Mouse (Mus musculus) retina, postnatal 1 day (tissue): Measurements from ENCODE around the gene Nos2.
"Not testable (repeated sequence)": the region's sequence is repeated elsewhere in the genome, so short reads cannot be mapped to it uniquely, and the experiment has no call there.

Experiments
- DNase-seq: peaks from one replicate; pipeline ENCODE4 v3.0.0-alpha.2; 2012

The Nos2 gene

DNA sequence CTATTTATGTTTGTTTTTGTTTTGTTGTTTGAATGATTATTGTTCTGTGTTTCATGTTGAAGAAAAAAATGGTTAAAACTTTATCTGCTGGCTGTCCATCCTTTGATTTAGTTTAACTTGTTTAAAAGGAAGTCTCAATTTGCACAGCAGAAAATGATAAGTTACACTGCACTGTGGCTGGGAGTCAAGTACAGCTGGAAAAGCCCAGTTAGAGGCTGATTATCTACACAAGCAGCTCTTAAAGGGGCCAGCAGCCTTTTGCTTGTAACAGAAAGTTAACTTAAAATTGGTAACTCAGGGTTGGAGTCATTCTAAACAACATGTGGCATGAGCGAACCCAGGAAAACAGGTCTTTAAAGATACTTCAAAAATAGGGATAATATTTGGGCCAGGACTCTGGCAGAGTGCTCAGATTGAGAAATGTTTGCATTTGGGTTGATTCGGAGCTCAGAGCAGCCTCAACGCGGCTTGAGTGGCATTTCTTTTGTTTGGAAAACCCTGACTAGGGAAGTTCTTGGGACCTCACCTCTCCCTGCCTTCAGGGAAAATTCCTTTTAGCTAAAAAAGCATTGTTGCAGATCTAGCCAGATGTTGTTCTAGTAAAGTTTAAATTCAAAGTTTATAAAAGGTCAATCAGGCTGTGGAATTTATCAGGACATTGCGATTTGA, 70.4 kb downstream of the Nos2 start:
- not testable (repeated sequence) for DNase-seq

DNA sequence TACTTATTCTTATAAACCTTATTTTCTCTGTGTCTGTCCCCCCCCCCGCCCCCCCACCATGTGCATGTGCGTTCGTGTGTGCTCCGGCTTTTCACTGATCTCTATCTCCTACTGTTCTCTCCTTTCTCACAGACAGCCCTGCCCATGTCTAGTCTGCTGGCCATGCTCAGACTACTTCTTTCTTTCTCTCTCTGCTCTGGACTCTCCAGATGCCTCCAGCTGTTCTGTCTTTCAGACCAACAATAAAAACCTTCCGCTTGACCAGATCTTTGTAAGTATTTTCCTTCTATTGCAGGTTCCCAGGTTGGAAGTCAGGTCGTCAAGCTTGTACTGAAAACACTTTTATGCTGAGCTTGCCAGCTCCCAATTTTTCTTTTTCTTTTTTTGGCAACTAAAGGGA, 78.5 kb downstream of the Nos2 start:
- no peak for DNase-seq

DNA sequence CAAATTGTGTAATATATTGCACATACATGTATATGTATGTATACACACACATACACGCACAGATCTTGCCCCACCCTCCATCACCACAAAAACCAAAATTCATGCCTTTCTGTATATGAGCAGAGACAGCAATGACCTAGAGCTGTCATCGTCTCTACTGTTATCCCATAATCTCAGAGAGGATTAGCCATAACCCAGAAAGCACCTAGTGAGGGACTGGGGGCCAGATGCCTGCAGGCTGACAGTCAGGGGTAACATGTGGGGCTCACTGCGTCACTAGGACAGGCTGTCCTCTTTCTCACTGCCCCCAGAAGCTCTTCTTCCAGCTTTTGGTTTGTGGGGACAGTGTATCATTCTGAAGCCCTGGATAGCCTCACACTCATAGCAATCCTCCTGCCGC, 81.3 kb downstream of the Nos2 start:
- peak; percentile 67 for DNase-seq

DNA sequence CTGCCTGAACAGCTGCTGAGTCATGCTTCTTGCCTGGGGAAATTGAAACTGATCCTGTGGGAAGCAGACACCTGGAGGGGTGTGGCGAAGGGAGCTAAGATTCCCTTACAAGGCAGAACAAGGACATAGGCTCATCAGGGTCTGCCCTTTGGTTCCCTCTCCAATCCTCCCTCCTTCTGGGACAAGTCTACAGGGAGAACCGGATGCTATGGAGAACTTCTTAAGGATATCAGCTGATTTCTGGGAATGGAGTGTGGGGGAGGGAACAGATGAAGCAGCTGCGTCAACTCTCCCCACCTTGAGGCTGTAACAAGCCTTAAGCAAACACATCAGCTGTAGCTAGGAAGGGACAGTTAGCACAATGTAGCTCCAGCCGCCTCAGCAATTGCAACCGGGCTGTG, 82.0 kb downstream of the Nos2 start:
- peak; percentile 34 for DNase-seq

DNA sequence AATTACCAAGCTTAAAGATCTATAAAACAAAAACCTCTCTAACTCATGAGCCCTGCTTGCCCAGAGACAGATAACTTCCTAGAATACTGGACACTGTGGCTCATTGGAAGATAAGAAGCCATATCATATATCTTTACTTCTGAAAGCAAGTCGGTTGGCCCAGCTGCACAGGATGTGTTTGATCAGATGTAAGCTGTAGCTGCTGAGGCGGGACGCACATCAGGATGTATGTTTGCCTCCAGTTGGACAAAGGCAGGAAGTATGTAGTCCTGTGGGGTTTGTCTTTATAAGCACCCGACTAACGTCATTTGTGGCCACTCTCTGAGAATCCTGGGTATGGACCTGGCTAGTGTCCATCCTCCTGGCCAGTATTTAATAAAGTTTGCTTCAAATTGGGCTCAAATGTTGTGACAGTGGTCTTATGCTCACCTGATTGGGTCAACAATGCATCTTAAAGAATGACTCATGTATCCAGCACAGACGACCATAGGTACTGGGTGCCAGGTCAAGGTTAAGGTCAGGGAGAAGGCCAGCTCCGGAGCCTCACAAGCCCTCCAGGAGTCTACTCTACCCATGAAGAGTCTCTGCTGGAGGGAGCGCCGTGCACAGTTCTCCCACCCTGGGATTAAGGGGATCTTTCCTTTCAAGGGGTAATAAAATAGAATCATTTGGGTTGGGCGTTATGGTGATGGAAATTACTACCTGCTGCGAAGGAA, 82.6 kb downstream of the Nos2 start:
- no peak for DNase-seq

DNA sequence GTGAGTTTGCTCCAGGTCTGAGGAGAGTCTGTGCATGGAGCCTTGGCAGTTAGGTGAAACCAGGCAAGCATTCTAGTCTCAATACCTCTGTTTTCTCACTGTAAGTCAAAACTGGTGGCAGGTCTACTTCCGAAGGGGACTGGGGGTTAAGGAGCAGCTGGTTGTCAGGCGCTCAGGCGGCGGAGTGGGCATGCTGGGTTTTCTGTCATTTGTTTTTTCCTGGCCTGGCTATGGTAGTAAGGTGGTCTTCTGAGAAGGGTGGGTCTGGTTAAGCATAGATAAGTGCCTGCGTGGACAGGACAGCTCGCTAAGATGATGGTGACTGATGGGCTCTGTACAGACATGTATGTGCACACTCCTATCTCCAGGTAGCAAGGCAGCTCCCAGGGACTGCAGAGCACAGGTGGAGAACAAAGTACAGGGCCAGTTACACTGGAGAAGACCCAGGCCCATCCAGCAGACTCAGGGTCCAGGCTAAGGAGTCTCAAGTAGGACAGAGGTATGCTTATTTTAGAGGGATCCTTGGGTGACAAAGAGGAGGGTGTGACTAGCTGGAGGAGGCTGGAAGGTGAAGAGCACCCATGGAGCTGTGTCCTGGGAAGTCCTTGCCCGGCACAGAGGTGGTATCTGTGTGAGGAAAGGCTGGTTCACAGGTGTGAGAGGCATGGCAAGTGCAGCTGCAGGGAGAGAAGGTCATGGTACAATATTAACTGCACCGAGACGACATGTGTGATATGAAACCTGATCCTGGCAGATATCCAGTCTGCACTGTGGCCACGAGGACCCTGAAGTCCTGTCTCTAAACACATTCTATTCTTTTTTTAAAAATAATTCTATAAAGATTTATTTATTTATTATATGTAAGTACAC, 83.4 kb downstream of the Nos2 start:
- DNase-seq: no peak

DNA sequence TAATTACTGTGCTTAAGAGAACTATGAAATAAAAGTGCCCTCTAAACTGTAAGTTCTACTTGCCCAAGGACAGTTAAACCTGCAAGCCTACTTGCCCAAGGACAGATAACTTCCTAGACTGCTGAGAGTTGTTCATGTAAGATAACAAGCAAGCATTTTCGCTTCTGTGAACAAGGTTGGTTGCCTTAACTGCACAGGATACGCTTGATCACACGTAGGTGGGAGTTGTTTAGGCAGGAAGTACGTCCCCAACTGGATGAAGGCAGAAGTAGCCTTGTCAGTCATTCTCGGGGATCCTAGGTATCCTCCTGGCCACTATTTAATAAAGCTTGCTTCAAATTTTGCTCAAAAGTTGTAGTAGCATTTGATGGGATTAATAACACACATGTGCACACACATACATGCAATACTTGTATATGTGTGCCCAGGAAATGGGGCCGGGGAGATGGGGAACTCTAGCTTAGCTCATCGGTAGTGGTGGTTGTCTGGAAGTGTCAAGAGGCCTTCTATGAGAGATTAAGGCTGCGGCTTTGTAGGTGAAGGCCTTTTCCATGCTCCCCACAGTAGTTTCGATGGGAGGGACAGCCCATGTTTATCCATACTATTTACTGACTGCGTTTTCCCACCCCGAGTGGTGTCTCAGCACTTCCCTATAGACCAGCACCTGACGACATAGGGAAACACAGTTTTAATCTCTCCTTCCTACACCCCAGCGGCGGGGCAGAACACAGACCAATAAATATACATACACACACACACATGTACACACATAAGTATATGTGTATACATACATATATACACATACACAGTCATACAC, 85.2 kb downstream of the Nos2 start:
- no peak for DNase-seq

DNA sequence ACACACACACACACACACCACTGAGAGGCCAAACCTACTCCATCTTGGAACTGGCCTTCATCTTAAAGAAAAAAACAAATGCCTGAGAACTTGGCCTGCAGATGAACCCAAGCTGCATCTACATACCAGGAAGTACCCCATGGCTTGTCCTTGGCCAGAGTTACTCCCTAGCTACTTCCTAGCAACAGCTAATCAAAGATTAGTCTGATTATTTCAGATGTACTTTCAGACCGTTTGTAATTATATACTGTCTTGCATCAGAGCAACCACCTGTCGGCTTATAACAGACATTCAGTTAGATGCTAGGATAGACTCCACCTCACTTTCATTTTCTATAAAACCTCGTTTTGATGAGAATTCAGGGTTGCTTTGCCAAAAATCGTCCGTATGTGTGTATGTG, 85.8 kb downstream of the Nos2 start:
- DNase-seq: no peak

DNA sequence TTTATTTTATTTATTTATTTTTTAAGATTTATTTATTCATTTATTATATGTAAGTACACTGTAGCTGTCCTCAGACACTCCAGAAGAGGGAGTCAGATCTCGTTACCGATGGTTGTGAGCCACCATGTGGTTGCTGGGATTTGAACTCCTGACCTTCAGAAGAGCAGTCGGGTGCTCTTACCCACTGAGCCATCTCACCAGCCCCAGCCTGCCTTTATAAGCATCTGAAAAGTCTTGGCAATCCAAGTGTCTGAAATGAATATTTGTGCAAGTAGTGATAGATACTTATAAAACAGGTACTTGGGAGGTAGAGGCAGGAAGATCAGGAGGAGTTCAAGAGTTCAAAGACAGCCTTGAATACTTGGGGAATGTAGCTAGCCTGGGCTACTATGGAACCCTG, 86.8 kb downstream of the Nos2 start:
- DNase-seq: not testable (repeated sequence)

DNA sequence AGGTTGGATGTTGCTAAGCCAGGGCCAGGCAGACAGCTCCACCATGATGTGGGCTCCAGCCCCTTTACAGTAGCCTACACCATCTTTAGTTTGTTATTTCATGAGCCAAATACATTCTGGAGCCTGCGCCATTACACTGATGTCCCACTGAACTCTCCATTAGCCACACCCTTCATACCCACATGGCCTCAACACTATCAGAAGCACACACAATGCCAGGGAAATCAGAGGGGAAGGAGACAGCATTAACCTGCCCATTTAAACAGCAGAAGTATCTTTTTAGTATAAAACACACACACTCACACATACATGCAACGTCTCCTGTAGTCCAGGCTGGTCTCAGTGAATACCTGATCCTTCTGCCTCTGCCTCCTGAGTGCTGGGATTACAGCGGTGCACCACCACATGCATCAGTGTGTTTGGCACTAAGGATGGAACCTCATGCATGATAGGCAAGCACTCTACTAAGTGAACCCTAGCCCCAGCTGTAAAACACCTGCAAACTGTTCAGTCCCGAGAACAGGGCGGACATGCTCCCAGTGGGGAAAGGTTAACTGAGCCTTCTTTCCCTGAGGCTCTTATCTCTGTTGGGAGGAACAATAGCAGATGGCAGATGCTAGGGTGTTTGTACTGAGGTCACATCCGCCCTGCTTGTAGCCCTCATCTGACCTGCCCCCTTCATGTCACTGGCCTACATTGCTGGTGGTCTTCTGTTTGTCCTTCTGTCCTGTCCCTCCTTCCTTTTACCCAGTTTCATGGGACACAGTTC, 87.6 kb downstream of the Nos2 start:
- no peak for DNase-seq

DNA sequence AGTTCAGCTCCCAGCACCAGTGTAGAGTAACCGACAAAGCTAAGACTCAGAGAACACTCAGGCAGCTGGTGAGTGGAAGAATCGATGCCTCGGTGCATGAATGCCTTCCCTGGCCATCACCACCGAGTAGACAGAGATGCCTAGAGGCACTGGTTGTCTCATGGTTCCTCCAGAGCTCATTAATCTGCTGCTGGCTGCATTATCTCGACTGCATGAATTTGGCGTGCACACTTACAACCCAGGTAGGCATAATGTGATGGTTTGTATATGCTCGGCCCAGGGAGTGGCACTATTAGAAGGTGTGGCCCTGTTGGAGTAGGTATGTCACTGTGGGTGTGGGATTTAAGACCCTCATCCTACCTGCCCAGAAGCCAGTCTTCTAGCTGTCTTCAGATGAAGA, 88.3 kb downstream of the Nos2 start:
- DNase-seq: no peak
